Mouse (Mus musculus) right cerebral cortex, postnatal 36 days (tissue): ENCODE data around the gene Ntf5.
"Not testable (repeated sequence)": the region's sequence is repeated elsewhere in the genome, so short reads cannot be mapped to it uniquely, and the experiment has no call there.

ENCODE experiments used
- DNase-seq, 2 experiments: peaks; one replicate each; pipeline ENCODE4 v3.0.0; 2022; ENCODE audit warnings: low spot score in 2 of 2, mixed read lengths in 1 of 2

Ntf5 gene

DNA sequence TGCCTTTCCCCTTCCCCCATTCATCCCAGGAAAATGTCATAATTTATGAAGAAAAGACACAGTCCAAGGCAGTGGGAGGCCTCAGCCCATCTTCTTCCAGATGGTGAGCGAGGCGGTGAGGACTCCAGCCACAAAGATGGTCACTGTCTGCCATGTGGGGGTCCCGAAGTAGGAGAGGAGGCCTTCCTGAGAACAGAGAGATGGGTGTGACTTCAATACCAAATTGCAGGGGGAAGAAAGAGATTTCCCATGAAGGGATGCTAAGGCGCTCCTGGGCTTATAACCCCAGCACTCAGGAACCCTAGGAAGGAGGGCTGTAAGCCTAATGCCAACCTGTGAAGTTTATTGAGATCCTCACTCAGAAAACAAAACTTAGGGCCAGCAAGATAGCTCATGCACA is 48.3 kb downstream of the Ntf5 start:
- no peak for DNase-seq

DNA sequence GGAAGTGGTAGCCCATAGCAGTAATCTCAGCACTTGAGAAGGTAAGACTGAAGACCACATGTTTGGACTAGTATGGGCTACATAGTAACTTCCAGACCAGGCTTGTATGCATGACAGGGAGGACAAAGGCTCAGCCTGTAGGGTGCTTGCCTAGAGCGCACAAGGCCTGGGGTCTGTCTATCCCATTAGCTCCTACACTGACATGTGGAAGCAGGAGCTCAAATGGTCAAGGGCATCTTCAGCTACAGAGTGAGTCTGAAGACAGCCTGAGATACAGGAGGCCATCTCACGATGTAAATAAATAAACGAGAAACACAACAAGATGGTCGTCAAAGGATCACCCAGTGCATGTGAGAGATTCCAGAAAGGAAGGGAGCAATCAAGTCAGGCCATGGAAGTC is 48.8 kb downstream of the Ntf5 start:
- no peak for DNase-seq

GRCm38 (mm10) chr7:45462868-45463267 is 49.4 kb downstream of the Ntf5 start:
- DNase-seq: not testable (repeated sequence)

DNA sequence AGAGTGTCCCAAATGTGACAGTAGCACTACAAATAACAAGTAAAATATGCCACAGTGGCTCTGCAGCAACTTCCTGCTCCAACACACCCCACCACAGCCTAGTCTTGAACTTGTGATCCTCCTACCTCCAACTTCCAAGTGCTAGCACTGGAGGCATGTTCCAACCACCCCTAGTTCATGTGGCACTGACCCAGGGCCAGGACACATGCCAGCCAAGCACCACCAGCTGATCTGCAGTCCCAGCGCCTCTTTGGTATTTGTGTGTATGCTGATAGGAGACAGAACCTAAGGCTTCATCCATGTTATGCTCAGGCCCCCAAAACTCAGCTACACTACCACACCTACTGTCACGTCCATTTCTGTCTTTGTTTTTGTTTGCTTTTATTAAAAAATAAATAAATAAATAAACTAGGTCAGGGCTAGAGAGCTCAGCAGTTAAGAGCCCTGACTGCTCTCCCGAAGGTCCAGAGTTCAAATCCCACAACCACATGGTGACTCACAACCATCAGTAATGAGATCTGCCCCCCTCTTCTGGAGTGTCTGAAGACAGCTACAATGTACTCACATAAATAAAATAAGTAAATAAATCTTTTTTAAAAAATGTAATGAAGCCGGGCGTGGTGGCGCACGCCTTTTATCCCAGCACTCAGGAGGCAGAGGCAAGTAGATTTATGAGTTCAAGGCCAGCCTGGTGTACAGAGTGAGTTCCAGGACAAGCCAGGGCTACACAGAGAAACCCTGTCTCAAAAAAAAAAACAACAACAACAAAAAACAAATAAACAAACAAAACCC is 50.7 kb downstream of the Ntf5 start:
- no peak for DNase-seq

DNA sequence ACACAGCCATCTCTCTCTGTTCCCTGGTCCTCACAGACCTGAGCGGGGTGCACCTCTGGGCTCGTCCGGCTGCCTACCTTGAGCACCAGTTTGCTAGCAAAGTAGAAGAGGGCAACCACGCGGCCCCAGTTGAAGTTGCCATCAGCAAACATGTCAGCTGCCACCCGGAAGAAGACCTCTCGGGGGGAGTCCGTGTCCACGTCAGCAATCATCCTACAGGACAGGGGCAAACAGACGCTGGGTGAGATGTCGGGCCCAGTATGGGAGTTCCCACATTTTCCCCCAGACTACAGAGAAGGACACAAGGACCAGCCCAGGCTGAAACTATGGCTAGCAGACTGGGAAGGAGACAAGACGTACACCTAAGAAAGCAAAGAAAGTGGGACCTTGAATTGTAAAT is 51.6 kb downstream of the Ntf5 start:
- no peak for DNase-seq

GRCm38 (mm10) chr7:45465549-45465948 is 52.1 kb downstream of the Ntf5 start:
- no peak for DNase-seq

GRCm38 (mm10) chr7:45466283-45467089 is 53.0 kb downstream of the Ntf5 start, which contains the start of gene Bax:
Gene Bax, minus strand, starts transcription at chr7:45466898.
- peak; percentile 93 for DNase-seq
